Mouse (Mus musculus) liver, embryonic 11.5 days (tissue): ENCODE results near the gene Myo1a. TPM values are rescaled to one million over a fixed set of nuclear protein-coding genes. Genes with fewer than 3 reads are reported as not detected.
"Not testable (repeated sequence)": the region's sequence is repeated elsewhere in the genome, so short reads cannot be mapped to it uniquely, and the experiment has no call there.

ENCODE experiments used
- ATAC-seq: fragments of 200-750 bp; cut with Nextera tagmentation; replicated peaks from 2 replicates; pipeline ENCODE4 v1.8.0; 2017; ENCODE audit warnings: moderate number of reproducible peaks, mild to moderate bottlenecking, moderate TSS enrichment, moderate library complexity; ENCODE audit not compliant: low FRiP score
- DNase-seq: peaks from one replicate; pipeline ENCODE4 v3.0.0-alpha.2; 2017; ENCODE audit warnings: low spot score
- H3K27ac ChIP-seq: fragments of 300-500 bp; sonication (generic); 2 replicates; pipeline ENCODE4 v1.5.1; 2014; ENCODE audit warnings: mild to moderate bottlenecking, low read depth, low read length, control low read depth
- H3K27me3 ChIP-seq: fragments of 300-500 bp; sonication (generic); replicated peaks from 2 replicates; pipeline ENCODE4 v1.6.1; 2014; ENCODE audit warnings: low read length, mixed read lengths; ENCODE audit not compliant: control insufficient read depth, insufficient read depth
- H3K36me3 ChIP-seq: fragments of 300-500 bp; sonication (generic); 2 replicates; pipeline ENCODE4 v1.6.1; 2014; ENCODE audit warnings: mild to moderate bottlenecking, low read length, moderate library complexity, mixed read lengths; ENCODE audit not compliant: control insufficient read depth, insufficient read depth
- H3K4me1 ChIP-seq: fragments of 300-500 bp; sonication (generic); replicated peaks from 2 replicates; pipeline ENCODE4 v1.6.1; 2014; ENCODE audit warnings: low read length, mixed read lengths; ENCODE audit not compliant: control insufficient read depth, insufficient read depth
- H3K4me2 ChIP-seq: fragments of 300-500 bp; sonication (generic); 2 replicates; pipeline ENCODE4 v1.6.1; 2014; ENCODE audit warnings: mild to moderate bottlenecking, control low read depth, moderate library complexity
- H3K4me3 ChIP-seq: fragments of 300-500 bp; sonication (generic); 2 replicates; pipeline ENCODE4 v1.5.1; 2014; ENCODE audit warnings: low read depth, low read length, control low read depth
- H3K9ac ChIP-seq: fragments of 300-500 bp; sonication (generic); 2 replicates; pipeline ENCODE4 v1.6.1; 2014; ENCODE audit warnings: low read depth, low read length, control low read depth
- H3K9me3 ChIP-seq: fragments of 300-500 bp; sonication (generic); 2 replicates; pipeline ENCODE4 v1.6.1; 2016; ENCODE audit warnings: low read length, inconsistent platforms, mixed read lengths; ENCODE audit not compliant: control insufficient read depth
- WGBS: fragments of 180-500 bp; shearing (Covaris S2); extraction: QIAGEN DNeasy Blood & Tissue Kit; methylation state at CpG from one replicate; pipeline ENCODE4 v1.1.7; 2014; 5-methylcytosine and 5-hydroxymethylcytosine counted together
- polyA plus RNA-seq: library from polyadenylated mRNA; unstranded; fragments of >200 nt; fragmentation: Nextera tagmentation; extraction: Ambion mirVana; gene quantifications from 2 replicates; pipeline ENCODE4 v1.2.1, GENCODE M21; 2014

Myo1a gene
- polyA plus RNA-seq, 1 experiment from 2014 or later, result not detected

DNA sequence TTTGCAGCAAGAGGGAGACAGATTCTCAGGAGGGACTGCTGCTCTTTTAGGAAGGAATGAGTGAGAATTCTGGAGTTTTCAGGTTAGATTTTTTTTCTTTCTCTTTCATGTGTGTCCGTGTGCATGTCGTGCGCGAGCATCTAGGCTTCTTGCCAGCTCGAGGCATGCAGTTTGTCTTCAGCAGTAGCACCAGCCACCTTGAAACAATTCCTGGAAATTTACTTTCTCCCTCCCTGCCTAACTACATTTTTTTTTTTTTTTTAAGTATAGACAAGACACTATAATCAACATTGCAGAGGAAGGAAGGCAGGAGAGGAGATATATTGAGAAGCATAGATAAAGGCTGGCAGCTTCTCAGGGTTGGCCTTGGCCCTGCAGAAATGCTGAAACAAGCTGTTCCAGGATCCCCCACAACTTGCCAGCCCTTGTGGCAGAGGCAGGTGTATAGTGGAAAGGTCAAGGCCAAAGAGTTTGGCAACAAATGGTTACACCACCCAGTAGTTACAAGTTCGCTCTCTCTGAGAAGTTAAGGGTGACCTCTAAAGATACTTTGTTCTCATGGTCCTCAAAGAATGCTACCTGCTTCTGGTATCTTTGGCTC, 49.7 kb downstream of the Myo1a start:
- H3K4me2 ChIP-seq, result no peak overlapping the region
- ATAC-seq, result no peak
- H3K4me1 ChIP-seq, result peaks cover 16% of the 10 kb centered on the region
- WGBS, result 63% methylated on average over 6 of the region's 6 CpGs
- no peak overlapping the region for H3K9ac ChIP-seq
- H3K9me3 ChIP-seq, result no peaks in the 10 kb centered on the region
- no peaks in the 10 kb centered on the region for H3K36me3 ChIP-seq
- no peak overlapping the region for H3K27ac ChIP-seq
- no peaks in the 10 kb centered on the region for H3K27me3 ChIP-seq
- no peak for DNase-seq
- no peak overlapping the region for H3K4me3 ChIP-seq

DNA sequence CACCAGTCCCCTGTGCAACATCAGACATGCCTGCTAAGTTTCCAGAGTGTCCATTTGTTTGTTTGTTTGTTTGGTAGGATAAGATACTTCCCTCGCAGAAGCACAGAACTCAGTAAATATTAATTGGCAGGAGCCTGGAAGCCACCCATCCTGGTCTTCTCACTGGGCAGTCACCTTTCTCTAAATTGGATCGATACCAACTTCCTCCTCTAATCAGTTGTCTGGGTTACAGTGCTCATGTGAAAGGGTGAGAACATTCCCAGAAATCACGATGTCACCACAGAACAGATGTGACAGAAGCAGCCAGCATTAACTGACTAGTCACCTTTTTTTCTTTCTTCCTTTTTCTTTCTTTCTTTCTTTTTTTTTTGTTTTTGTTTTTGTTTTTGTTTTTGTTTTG, 50.3 kb downstream of the Myo1a start:
- DNase-seq, result no peak
- H3K4me3 ChIP-seq, result no peak overlapping the region

GRCm38 (mm10) chr10:127755770-127756468, 50.9 kb downstream of the Myo1a start:
- Histone ChIP-seq H3K4me3 (peak overlapping the region; percentile 16), H3K9me3 (no peaks in the 10 kb centered on the region), H3K27me3 (no peaks in the 10 kb centered on the region), H3K27ac (no peak overlapping the region), H3K9ac (no peak overlapping the region), H3K4me1 (peaks cover 14% of the 10 kb centered on the region), H3K4me2 (peak overlapping the region; percentile 57), H3K36me3 (no peaks in the 10 kb centered on the region)
- 18% methylated on average over 18 of the region's 18 CpGs for WGBS
- DNase-seq (no peak), ATAC-seq (peak; percentile 42; the same call in 1 of the 2 replicates)

More for the DNA sequence above, 50.3 kb downstream of the Myo1a start:
- Histone ChIP-seq H3K27me3 (no peaks in the 10 kb centered on the region), H3K9ac (no peak overlapping the region), H3K4me1 (peaks cover 14% of the 10 kb centered on the region), H3K4me2 (no peak overlapping the region), H3K36me3 (no peaks in the 10 kb centered on the region), H3K9me3 (no peaks in the 10 kb centered on the region), H3K27ac (no peak overlapping the region)
- WGBS, result 41% methylated on average over 3 of the region's 3 CpGs
- no peak for ATAC-seq

- no peak within 1 kb of the TSS; the same call in 1 of the 2 replicates for H3K27ac ChIP-seq
- no peak for ATAC-seq
- WGBS, result 58% methylated on average over 9 of the region's 9 CpGs
Observed at GRCm38 (mm10) chr10:127759181-127760110, 54.5 kb downstream of the Myo1a start, which contains the start of the genes Rdh1 and Rdh16f1. TSS of gene Rdh1 (plus strand) at chr10:127759721. TSS of gene Rdh16f1 (plus strand) at chr10:127759787.

DNA sequence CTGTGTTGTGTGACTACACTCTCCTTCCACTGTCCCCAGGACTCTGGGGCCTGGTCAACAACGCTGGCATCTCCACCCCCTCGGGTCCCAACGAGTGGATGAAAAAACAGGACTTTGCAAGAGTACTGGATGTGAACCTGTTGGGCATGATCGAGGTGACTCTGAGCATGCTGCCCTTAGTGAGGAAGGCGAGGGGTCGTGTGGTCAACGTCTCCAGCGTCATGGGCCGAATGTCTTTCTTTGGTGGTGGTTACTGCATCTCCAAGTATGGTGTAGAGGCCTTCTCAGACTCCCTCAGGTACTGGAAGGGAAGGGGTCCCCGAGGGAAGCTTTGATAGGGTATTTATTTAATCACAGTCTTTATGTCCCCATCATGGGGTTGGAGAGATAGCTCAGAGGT, 58.0 kb downstream of the Myo1a start:
- H3K9me3 ChIP-seq, H3K4me1 ChIP-seq, DNase-seq, ATAC-seq, H3K4me2 ChIP-seq, H3K27ac ChIP-seq, H3K27me3 ChIP-seq, H3K9ac ChIP-seq, H3K4me3 ChIP-seq, H3K36me3 ChIP-seq: not testable (repeated sequence)
- WGBS, result 81% methylated on average over 10 of the region's 10 CpGs

More at GRCm38 (mm10) chr10:127759181-127760110, 54.5 kb downstream of the Myo1a start, which contains the start of the genes Rdh1 and Rdh16f1:
- no peak within 1 kb of the TSS for H3K4me2 ChIP-seq
- peaks cover 8% of the 10 kb centered on the region for H3K4me1 ChIP-seq
- no peak within 1 kb of the TSS for H3K9ac ChIP-seq
- no peak for DNase-seq
- H3K9me3 ChIP-seq, result no peaks in the 10 kb centered on the region
- H3K27me3 ChIP-seq, result no peaks in the 10 kb centered on the region
- H3K36me3 ChIP-seq, result no peaks in the 10 kb centered on the region
- H3K4me3 ChIP-seq, result no peak within 1 kb of the TSS

DNA sequence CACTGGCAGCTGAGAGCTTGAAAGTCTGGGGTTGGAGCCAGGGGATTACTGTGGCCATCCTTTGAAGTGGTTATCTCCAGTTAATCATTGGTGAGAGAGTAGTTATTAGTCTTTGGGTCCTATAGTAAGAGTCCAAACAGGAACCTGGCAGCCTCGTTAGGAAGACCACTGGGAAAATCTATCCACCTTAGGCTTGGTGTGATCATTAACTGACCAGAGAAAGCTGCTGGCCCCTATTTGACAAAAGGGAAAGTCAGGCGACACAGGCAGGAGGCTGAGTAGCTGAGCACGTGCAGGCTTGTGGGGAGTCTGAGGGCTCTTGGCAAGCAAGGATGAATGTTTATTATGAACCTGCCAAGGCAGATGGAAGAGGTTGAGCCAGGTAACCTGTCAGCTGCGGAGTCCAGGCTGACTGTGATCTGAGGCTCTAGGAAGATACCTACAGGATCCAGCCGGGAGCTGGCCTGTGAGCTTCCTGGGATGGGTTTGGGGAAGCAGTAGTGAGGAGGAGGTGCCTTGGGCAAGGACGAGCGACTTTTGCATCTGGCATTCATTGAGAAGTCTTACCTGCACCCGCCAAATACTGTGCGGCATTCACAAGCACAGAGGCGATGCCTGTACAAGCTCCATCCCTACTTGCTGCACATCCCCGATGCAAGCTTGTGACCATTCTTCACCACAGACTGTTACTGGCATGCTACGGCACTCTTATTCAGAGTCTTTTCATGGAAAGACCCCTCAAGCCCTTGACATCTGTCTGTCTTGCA, 59.1 kb downstream of the Myo1a start:
- H3K4me3 ChIP-seq, result no peak overlapping the region
- no peak overlapping the region for H3K4me2 ChIP-seq
- peak overlapping the region; percentile 66 for H3K27ac ChIP-seq
- 57% methylated on average over 12 of the region's 12 CpGs for WGBS
- no peak overlapping the region for H3K9ac ChIP-seq
- H3K36me3 ChIP-seq, result no peaks in the 10 kb centered on the region
- no peaks in the 10 kb centered on the region for H3K9me3 ChIP-seq
- ATAC-seq (peak; percentile 62), DNase-seq (no peak)
- H3K27me3 ChIP-seq, result no peaks in the 10 kb centered on the region
- no peaks in the 10 kb centered on the region for H3K4me1 ChIP-seq

DNA sequence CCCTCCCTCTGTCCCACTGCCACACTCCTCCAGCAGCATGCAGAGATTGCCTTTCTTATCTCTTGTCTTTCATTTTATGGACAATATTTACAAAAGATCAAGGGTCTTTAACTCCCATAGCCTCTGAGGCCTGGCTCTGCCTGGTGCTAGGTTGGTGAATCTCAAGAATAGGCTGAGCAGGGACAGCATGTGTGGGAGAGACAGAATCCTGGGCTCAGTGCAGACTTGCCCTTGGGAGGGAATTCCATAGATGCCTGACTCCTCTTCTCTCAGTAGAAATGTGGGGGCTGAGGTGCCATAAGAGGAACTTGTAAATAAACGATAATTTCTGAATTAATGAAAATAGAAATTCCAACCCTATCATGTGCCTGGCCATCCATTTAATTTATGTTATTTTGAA, 61.6 kb downstream of the Myo1a start:
- 65% methylated on average over 1 of the region's 1 CpGs for WGBS

More for the DNA sequence above, 61.6 kb downstream of the Myo1a start:
- H3K4me1 ChIP-seq, result no peaks in the 10 kb centered on the region
- H3K27me3 ChIP-seq, result no peaks in the 10 kb centered on the region
- no peak overlapping the region for H3K9ac ChIP-seq
- no peak for DNase-seq
- no peaks in the 10 kb centered on the region for H3K36me3 ChIP-seq
- no peak overlapping the region for H3K27ac ChIP-seq
- no peak overlapping the region for H3K4me3 ChIP-seq
- no peaks in the 10 kb centered on the region for H3K9me3 ChIP-seq
- H3K4me2 ChIP-seq, result no peak overlapping the region
- ATAC-seq, result no peak
